Mouse (Mus musculus): ENCODE data around the gene Icam2. TPM values are rescaled to one million over a fixed set of nuclear protein-coding genes. Genes with fewer than 3 reads are reported as not detected.
"Not testable (repeated sequence)": the region's sequence is repeated elsewhere in the genome, so short reads cannot be mapped to it uniquely, and the experiment has no call there.

Icam2 gene
- polyA plus RNA-seq, 1 experiment from 2014 or later = 18.6 TPM

- Histone ChIP-seq H3K27me3 (ENCODE audit: control insufficient read depth, insufficient read depth, low read length) (no peaks in the 10 kb centered on the region), H3K4me1 (replicated peaks; ENCODE audit: control insufficient read depth, insufficient read depth, low read length) (no peaks in the 10 kb centered on the region), H3K4me2 (replicated peaks) (no peak overlapping the region), H3K27ac (no peak overlapping the region), H3K36me3 (replicated peaks; ENCODE audit: control insufficient read depth, insufficient read depth) (peaks cover 52% of the 10 kb centered on the region), H3K9me3 (ENCODE audit: control insufficient read depth, low read length) (no peaks in the 10 kb centered on the region), H3K9ac (no peak overlapping the region), H3K4me3 (replicated peaks; ENCODE audit: low read length) (no peak overlapping the region)
- WGBS = 84% methylated on average over 3 of the region's 3 CpGs
- DNase-seq (ENCODE audit: low spot score) (no peak), ATAC-seq (ENCODE audit: low FRiP score) (no peak)
These were observed 9.8 kb upstream of the Icam2 start for GRCm38 (mm10) chr11:106397656-106398055.

- 84% methylated on average over 2 of the region's 2 CpGs for WGBS
- not testable (repeated sequence) for H3K4me3 ChIP-seq (replicated peaks; ENCODE audit: low read length); H3K4me2 ChIP-seq (replicated peaks); H3K9ac ChIP-seq; DNase-seq (ENCODE audit: low spot score); H3K27me3 ChIP-seq (ENCODE audit: control insufficient read depth, insufficient read depth, low read length); H3K4me1 ChIP-seq (replicated peaks; ENCODE audit: control insufficient read depth, insufficient read depth, low read length); H3K27ac ChIP-seq; ATAC-seq (ENCODE audit: low FRiP score); H3K9me3 ChIP-seq (ENCODE audit: control insufficient read depth, low read length)
- H3K36me3 ChIP-seq (replicated peaks; ENCODE audit: control insufficient read depth, insufficient read depth) = peaks cover 23% of the 10 kb centered on the region
These were observed 6.2 kb upstream of the Icam2 start for GRCm38 (mm10) chr11:106394055-106394454.

DNA sequence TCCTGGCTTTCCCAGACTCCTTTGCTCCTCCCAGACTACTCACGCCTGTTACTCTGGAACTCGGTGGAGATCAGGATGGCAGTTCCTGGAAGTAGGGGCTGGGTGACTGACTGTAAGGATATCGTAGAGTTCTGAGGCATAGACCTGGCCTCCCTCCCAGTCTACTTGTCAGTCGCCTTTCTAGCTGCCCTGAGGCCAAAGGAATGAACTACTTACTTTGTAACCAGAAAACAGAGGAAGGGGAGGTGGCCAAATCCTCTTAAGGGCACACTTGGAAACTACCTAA is 5.4 kb upstream of the Icam2 start:
- no peak overlapping the region for H3K4me2 ChIP-seq (replicated peaks)
- no peak overlapping the region for H3K27ac ChIP-seq
- H3K36me3 ChIP-seq (replicated peaks; ENCODE audit: control insufficient read depth, insufficient read depth) = peaks cover 15% of the 10 kb centered on the region
- 70% methylated on average over 4 of the region's 4 CpGs for WGBS
- H3K4me3 ChIP-seq (replicated peaks; ENCODE audit: low read length) = no peak overlapping the region
- no peak for ATAC-seq (ENCODE audit: low FRiP score)
- DNase-seq (ENCODE audit: low spot score) = no peak
- no peaks in the 10 kb centered on the region for H3K9me3 ChIP-seq (ENCODE audit: control insufficient read depth, low read length)
- H3K4me1 ChIP-seq (replicated peaks; ENCODE audit: control insufficient read depth, insufficient read depth, low read length) = no peaks in the 10 kb centered on the region
- no peak overlapping the region for H3K9ac ChIP-seq
- H3K27me3 ChIP-seq (ENCODE audit: control insufficient read depth, insufficient read depth, low read length) = no peaks in the 10 kb centered on the region

DNA sequence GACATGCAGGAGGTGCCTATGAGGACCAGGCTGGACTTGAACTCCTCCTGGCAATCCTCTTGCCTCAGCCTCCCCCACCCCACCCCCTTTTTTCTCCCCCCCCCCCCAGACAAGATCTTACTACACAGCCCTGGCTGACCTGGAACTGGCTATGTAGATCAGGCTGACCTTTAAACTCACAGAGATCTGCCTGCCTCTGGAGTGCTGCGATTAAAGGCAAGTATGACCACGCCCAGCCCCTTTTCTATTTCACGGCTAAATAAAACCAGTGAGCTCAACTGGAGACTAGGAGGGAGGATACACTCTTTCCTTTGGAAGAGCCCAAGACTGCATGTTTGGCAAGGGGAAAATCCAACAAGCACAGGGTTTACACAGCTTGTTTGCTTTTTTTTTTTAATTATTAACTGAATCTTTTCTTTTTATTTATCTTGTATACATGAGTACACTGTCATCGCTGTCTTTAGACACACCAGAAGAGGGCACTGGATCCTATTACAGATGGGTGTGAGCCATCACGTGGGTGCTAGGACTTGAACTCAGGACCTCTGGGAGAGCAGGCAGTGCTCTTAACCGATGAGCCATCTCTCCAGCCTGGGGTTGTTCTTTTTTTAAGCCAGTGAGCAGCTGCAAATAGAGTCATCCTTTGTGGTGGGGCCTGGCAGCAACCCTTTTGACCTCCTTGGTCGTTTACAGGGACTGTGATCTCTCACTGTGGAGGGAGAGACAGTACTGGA is 4.9 kb upstream of the Icam2 start:
- Histone ChIP-seq H3K4me2 (replicated peaks) (no peak overlapping the region), H3K36me3 (replicated peaks; ENCODE audit: control insufficient read depth, insufficient read depth) (peaks cover 12% of the 10 kb centered on the region; the same call in 1 of the 2 replicates), H3K9me3 (ENCODE audit: control insufficient read depth, low read length) (no peaks in the 10 kb centered on the region), H3K9ac (no peak overlapping the region), H3K4me1 (replicated peaks; ENCODE audit: control insufficient read depth, insufficient read depth, low read length) (no peaks in the 10 kb centered on the region), H3K4me3 (replicated peaks; ENCODE audit: low read length) (no peak overlapping the region), H3K27me3 (ENCODE audit: control insufficient read depth, insufficient read depth, low read length) (no peaks in the 10 kb centered on the region), H3K27ac (no peak overlapping the region)
- DNase-seq (ENCODE audit: low spot score) (no peak), ATAC-seq (ENCODE audit: low FRiP score) (no peak)
- 68% methylated on average over 7 of the region's 7 CpGs for WGBS

GRCm38 (mm10) chr11:106391546-106392188 is 3.8 kb upstream of the Icam2 start:
- peak; percentile 31; the same call in 1 of the 2 replicates for ATAC-seq (ENCODE audit: low FRiP score)
- no peak overlapping the region for H3K4me3 ChIP-seq (replicated peaks; ENCODE audit: low read length)
- no peaks in the 10 kb centered on the region for H3K27me3 ChIP-seq (ENCODE audit: control insufficient read depth, insufficient read depth, low read length)
- DNase-seq (ENCODE audit: low spot score) = peak; percentile 88
- no peak overlapping the region for H3K9ac ChIP-seq
- no peak overlapping the region for H3K27ac ChIP-seq
- H3K4me1 ChIP-seq (replicated peaks; ENCODE audit: control insufficient read depth, insufficient read depth, low read length) = no peaks in the 10 kb centered on the region
- no peak overlapping the region for H3K4me2 ChIP-seq (replicated peaks)
- WGBS = 33% methylated on average over 6 of the region's 6 CpGs
- H3K9me3 ChIP-seq (ENCODE audit: control insufficient read depth, low read length) = no peaks in the 10 kb centered on the region
- peaks cover 12% of the 10 kb centered on the region; the same call in 1 of the 2 replicates for H3K36me3 ChIP-seq (replicated peaks; ENCODE audit: control insufficient read depth, insufficient read depth)

DNA sequence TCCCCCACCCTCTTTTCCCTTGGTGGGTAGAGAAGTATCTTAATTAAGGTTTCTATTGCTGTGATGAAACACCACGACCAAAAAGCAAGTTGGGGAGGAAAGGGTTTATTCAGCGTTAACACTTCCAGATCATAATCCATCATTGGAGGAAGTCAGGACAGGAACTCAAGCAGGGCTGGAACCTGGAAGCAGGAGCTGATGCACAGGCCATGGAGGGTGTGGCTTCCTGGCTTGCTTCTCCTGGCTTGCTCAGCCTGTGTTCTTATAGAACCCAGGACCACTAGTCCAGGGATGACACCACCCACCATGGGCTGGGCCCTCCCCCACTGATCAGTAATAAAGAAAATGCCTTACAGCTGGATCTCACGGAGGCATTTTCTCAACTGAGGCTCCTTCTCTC is 2.9 kb upstream of the Icam2 start:
- no peaks in the 10 kb centered on the region for H3K9me3 ChIP-seq (ENCODE audit: control insufficient read depth, low read length)
- no peak overlapping the region for H3K27ac ChIP-seq
- H3K4me1 ChIP-seq (replicated peaks; ENCODE audit: control insufficient read depth, insufficient read depth, low read length) = no peaks in the 10 kb centered on the region
- H3K27me3 ChIP-seq (ENCODE audit: control insufficient read depth, insufficient read depth, low read length) = no peaks in the 10 kb centered on the region
- no peak overlapping the region for H3K9ac ChIP-seq
- DNase-seq (ENCODE audit: low spot score) (no peak), ATAC-seq (ENCODE audit: low FRiP score) (no peak)
- no peak overlapping the region for H3K4me2 ChIP-seq (replicated peaks)
- H3K4me3 ChIP-seq (replicated peaks; ENCODE audit: low read length) = no peak overlapping the region
- peaks cover 12% of the 10 kb centered on the region; the same call in 1 of the 2 replicates for H3K36me3 ChIP-seq (replicated peaks; ENCODE audit: control insufficient read depth, insufficient read depth)
- WGBS = 79% methylated on average over 3 of the region's 3 CpGs

DNA sequence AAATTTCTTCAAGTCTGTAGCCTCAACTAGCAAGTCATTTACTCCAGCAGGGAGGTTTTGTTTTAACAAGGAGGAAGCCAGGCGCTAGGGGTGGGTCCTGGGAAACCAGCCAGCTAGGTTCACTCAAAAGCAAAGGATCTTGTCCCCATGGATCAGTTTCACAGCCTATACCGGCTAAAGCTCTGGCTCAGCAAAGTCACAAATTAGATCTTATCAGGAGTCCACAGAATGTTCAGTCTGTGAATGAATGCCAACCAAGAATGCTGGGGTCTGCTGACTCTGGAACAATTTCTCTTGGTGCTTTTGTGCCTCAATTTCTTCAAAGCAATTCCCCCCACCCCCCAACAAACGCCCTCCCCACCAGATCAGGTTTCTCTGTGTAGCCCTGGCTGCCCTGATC is 1.7 kb upstream of the Icam2 start:
- 41% methylated on average over 3 of the region's 3 CpGs for WGBS
- no peak for ATAC-seq (ENCODE audit: low FRiP score)

DNA sequence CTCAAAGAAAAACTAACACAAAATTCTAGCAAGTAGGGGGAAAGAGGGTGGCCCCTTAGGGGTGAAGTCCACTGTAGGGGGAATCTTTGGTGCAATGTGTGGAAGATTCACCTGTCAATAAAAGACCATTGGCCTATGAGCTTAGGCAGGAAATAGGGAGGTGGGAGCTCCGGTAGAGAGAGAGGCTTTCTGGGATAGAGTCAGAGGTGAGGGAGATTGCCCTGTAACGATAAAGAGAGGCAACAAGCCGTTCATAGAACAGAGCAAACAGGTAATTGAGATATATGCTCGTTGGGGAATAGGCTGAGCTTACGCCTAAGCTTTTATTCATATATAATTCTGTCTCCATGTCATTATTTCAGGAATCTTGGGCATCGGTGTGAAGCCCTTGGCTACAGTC is 855 bp downstream of the Icam2 start:
- H3K9ac ChIP-seq = no peak overlapping the region
- ATAC-seq (ENCODE audit: low FRiP score) (no peak), DNase-seq (ENCODE audit: low spot score) (no peak)
- no peak overlapping the region for H3K27ac ChIP-seq
- no peaks in the 10 kb centered on the region for H3K9me3 ChIP-seq (ENCODE audit: control insufficient read depth, low read length)
- H3K36me3 ChIP-seq (replicated peaks; ENCODE audit: control insufficient read depth, insufficient read depth) = no peaks in the 10 kb centered on the region
- H3K4me2 ChIP-seq (replicated peaks) = no peak overlapping the region
- no peaks in the 10 kb centered on the region for H3K4me1 ChIP-seq (replicated peaks; ENCODE audit: control insufficient read depth, insufficient read depth, low read length)
- 84% methylated on average over 6 of the region's 6 CpGs for WGBS
- no peak overlapping the region for H3K4me3 ChIP-seq (replicated peaks; ENCODE audit: low read length)
- H3K27me3 ChIP-seq (ENCODE audit: control insufficient read depth, insufficient read depth, low read length) = no peaks in the 10 kb centered on the region

More for the DNA sequence above, 1.7 kb upstream of the Icam2 start:
- peaks cover 8% of the 10 kb centered on the region; the same call in 1 of the 2 replicates for H3K36me3 ChIP-seq (replicated peaks; ENCODE audit: control insufficient read depth, insufficient read depth)
- no peak overlapping the region for H3K9ac ChIP-seq
- H3K27me3 ChIP-seq (ENCODE audit: control insufficient read depth, insufficient read depth, low read length) = no peaks in the 10 kb centered on the region
- no peak overlapping the region for H3K27ac ChIP-seq
- no peak overlapping the region for H3K4me3 ChIP-seq (replicated peaks; ENCODE audit: low read length)
- no peak overlapping the region for H3K4me2 ChIP-seq (replicated peaks)
- H3K4me1 ChIP-seq (replicated peaks; ENCODE audit: control insufficient read depth, insufficient read depth, low read length) = no peaks in the 10 kb centered on the region
- no peak for DNase-seq (ENCODE audit: low spot score)
- H3K9me3 ChIP-seq (ENCODE audit: control insufficient read depth, low read length) = no peaks in the 10 kb centered on the region

GRCm38 (mm10) chr11:106386409-106386808 is 1.5 kb downstream of the Icam2 start:
- Histone ChIP-seq H3K4me1 (replicated peaks; ENCODE audit: control insufficient read depth, insufficient read depth, low read length) (no peaks in the 10 kb centered on the region), H3K4me3 (replicated peaks; ENCODE audit: low read length) (no peak overlapping the region), H3K4me2 (replicated peaks) (no peak overlapping the region), H3K36me3 (replicated peaks; ENCODE audit: control insufficient read depth, insufficient read depth) (no peaks in the 10 kb centered on the region), H3K27ac (no peak overlapping the region), H3K9ac (no peak overlapping the region), H3K9me3 (ENCODE audit: control insufficient read depth, low read length) (no peaks in the 10 kb centered on the region), H3K27me3 (ENCODE audit: control insufficient read depth, insufficient read depth, low read length) (no peaks in the 10 kb centered on the region)
- DNase-seq (ENCODE audit: low spot score) (no peak), ATAC-seq (ENCODE audit: low FRiP score) (no peak)
- WGBS = 91% methylated on average over 3 of the region's 3 CpGs
